Mouse (Mus musculus) cortical plate, adult 2 months (tissue): Measurements from ENCODE around the gene Atxn10.

Source experiments
- CTCF ChIP-seq: fragments of 200-500 bp; IDR thresholded peaks from 2 replicates; pipeline ENCODE4 v1.5.1; 2011; ENCODE audit warnings: mild to moderate bottlenecking, control low read depth, low read length; ENCODE audit not compliant: insufficient read depth; ENCODE audit errors: extremely low read depth
- POLR2A ChIP-seq: fragments of 200-500 bp; IDR thresholded peaks from 2 replicates; pipeline ENCODE4 v1.6.1; 2011; ENCODE audit warnings: mild to moderate bottlenecking, low read length, control low read depth; ENCODE audit not compliant: insufficient read depth; ENCODE audit errors: extremely low read depth

GRCm38 (mm10) chr15:85330024-85330423 lies 6.0 kb upstream of the Atxn10 start:
- TF ChIP-seq POLR2A, result no peak
- no peak for TF ChIP-seq CTCF
